Mouse (Mus musculus): ENCODE data around the gene Papss1.
A peak's percentile ranks its signal among the peaks of the same experiment; 100 is the strongest.

Papss1 gene

DNA sequence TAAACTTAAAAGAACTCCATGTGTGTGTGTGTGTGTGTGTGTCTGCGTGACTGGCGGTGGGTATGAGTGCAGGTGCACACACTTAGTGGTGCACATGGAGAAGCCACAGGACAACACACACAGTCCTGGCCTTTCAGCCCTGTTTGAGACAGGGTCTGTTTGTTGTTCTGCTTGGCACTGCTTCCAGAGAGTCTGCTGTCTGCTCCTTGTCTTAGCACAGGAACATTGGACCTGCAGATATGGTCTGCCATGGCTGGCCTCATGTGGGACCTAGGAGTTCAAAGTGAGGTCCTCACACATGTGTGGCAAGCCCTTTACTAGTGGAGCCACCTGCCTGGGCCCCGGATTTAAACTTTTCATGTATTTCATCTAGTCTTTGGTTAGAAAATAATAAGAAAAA is 72.4 kb downstream of the Papss1 start:
- no peak for DNase-seq

GRCm38 (mm10) chr3:131637664-131638063 is 73.1 kb downstream of the Papss1 start:
- no peak for DNase-seq

GRCm38 (mm10) chr3:131638216-131638615 is 73.6 kb downstream of the Papss1 start:
- DNase-seq = peak; percentile 23

GRCm38 (mm10) chr3:131642681-131643292 is 78.2 kb downstream of the Papss1 start:
- no peak for DNase-seq

GRCm38 (mm10) chr3:131645203-131645602 is 80.6 kb downstream of the Papss1 start:
- no peak for DNase-seq

GRCm38 (mm10) chr3:131654366-131654765 is 89.8 kb downstream of the Papss1 start:
- no peak for DNase-seq

DNA sequence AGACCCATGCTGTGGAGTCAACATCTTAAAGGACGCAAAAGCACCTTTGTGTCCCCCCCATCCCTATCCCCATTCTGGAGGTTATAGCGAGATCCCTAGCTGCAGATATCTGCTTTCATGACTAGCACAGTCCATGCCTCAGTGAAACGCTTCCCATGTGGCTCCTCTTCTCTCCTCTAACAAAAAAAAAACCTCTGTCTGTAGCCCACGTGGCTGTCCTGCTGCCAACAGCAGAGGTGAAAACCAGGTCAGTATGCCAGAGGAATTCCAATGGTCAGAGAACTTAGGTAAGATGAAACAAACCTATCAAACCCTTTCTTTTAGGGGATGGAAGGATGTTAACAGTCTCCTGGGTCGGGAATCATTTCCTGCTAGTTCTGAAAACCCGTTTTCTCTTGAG is 91.5 kb downstream of the Papss1 start:
- no peak for DNase-seq

- DNase-seq = no peak
These were observed 95.6 kb downstream of the Papss1 start for GRCm38 (mm10) chr3:131660126-131660525.

GRCm38 (mm10) chr3:131660629-131661028 is 96.1 kb downstream of the Papss1 start:
- DNase-seq = no peak

- no peak for DNase-seq
These were observed 98.1 kb downstream of the Papss1 start for GRCm38 (mm10) chr3:131662589-131663148.

- DNase-seq = no peak
These were observed 105.3 kb downstream of the Papss1 start for GRCm38 (mm10) chr3:131669910-131670309.

DNA sequence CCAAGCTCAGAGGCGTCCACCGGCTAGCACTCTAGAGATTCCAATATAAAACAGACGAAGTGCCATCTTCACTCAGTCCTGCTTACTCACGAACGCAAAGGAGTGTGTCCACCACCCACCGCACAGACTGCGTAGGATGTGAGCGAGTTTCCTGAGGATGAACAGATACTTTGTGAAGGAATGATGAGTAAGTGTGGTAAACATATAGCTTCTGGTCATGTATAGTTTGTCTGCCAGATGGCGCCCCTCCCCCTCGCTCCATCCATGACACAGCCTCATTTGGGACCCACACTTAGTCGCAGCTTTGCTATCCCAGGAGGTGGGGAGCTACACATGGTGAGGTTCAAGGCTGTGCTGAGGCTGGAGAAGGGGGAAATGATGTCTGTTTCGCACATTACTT is 121.5 kb downstream of the Papss1 start:
- no peak for DNase-seq

- no peak for DNase-seq
These were observed 125.4 kb downstream of the Papss1 start for GRCm38 (mm10) chr3:131689949-131690348.

DNA sequence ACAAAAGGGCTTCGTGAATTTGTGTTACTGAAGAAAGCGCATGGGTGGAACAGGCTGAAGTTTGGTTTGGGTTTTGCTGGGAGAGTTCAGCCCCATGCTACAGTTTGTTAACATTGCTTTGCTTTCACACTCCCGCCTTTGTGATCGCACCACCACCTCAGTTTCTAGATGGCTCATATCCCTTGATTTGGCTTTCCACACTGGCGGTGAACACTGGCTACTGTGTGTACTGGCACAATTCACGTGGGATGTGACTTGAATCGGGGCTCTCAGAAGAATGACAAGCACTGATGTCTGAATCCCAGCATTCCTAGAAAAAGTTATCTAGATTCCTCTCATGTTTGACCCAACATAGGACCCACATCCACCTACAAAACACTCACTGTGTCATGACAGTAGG is 126.0 kb downstream of the Papss1 start:
- DNase-seq = no peak

DNA sequence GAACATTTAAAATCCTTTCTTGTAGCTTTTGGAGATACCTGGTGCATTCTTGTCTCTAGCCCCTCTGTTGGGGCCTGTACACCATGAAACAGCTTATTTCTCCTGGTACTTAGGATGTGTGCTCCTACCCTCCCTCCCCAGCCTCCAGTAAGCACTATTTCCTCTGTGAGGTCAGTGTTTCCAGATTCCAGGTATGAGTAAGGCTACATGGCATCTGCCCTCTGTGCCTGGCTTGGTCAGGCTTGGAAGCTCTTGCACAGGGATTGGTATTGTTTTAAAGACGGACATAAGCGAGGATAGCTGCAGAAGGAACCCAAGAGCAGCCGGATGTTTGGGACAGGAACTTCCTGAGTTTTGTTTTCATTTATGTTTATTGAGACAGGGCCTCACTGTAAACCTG is 126.6 kb downstream of the Papss1 start:
- no peak for DNase-seq
